In genomic region chr6:103558894-103559225, GRCm38 (mm10) we compare ENCODE assay signal across 9 mouse cellular contexts. TPM values are rescaled to one million over a fixed set of nuclear protein-coding genes. Genes with fewer than 3 reads are reported as not detected.
A peak's percentile ranks its signal among the peaks of the same experiment; 100 is the strongest.
DNase-seq lines count a peak whose midpoint lies in the region; ATAC-seq and TF ChIP-seq lines count a peak whose summit lies in the region.
"Had no signal": no experiment of that assay in that cellular context is flagged by ENCODE, and none has a peak within 500 bp of the region (broad histone marks: within the 10 kb centered on the region; RNA-seq: fewer than 3 reads in every experiment).

No protein-coding gene starts in this region.

- intact Hi-C loops in left cerebral cortex, postnatal 36 days (cut with DNase I): no loop called here

- peak; percentile 62 for DNase-seq in embryonic facial prominence, embryonic 14.5 days (ENCODE audit: low spot score)
- DNase-seq in embryonic facial prominence, embryonic 10.5 days (ENCODE audit: low spot score): no peak
- DNase-seq in adrenal gland, adult 8-10 months: peak; percentile 35
- peak; percentile 88 for DNase-seq in forebrain, postnatal 0 days
- DNase-seq in left cerebral cortex, postnatal 36 days (ENCODE audit: low spot score in 2 of 2): peak; percentile 30
- DNase-seq in stomach, postnatal 0 days (ENCODE audit: low spot score): no peak
- DNase-seq in spleen, postnatal 10 days (ENCODE audit: low spot score in 2 of 2): no peak
- DNase-seq in liver, embryonic 11.5 days (ENCODE audit: low spot score): no peak

- TF ChIP-seq EP300 in stomach, postnatal 0 days (optimal IDR thresholded peaks at IDR 0.05): no peak

- H3K4me3 ChIP-seq in embryonic facial prominence, embryonic 14.5 days (ENCODE audit: low read depth, low read length): no peak overlapping the region
- H3K4me3 ChIP-seq in embryonic facial prominence, embryonic 10.5 days: no peak overlapping the region
- no peak overlapping the region for H3K4me3 ChIP-seq in forebrain, postnatal 0 days (ENCODE audit: low read depth, low read length)
- no peak overlapping the region for H3K4me3 ChIP-seq in stomach, postnatal 0 days (ENCODE audit: low read depth, low read length)
- no peak overlapping the region for H3K4me3 ChIP-seq in liver, embryonic 11.5 days (ENCODE audit: low read depth, low read length)
- H3K4me3 ChIP-seq: limb, embryonic 13.5 days had no signal

- H3K9me3 ChIP-seq in embryonic facial prominence, embryonic 14.5 days (ENCODE audit: control insufficient read depth, low read length): no peaks in the 10 kb centered on the region
- H3K9me3 ChIP-seq in embryonic facial prominence, embryonic 10.5 days: no peaks in the 10 kb centered on the region
- no peaks in the 10 kb centered on the region for H3K9me3 ChIP-seq in forebrain, postnatal 0 days (ENCODE audit: low read length)
- no peaks in the 10 kb centered on the region for H3K9me3 ChIP-seq in stomach, postnatal 0 days (ENCODE audit: control insufficient read depth, low read length)
- H3K9me3 ChIP-seq in liver, embryonic 11.5 days (ENCODE audit: control insufficient read depth, low read length): no peaks in the 10 kb centered on the region
- H3K9me3 ChIP-seq: limb, embryonic 13.5 days had no signal

- H3K27ac ChIP-seq in embryonic facial prominence, embryonic 14.5 days (replicated peaks; ENCODE audit: low read depth, low read length): no peak overlapping the region
- no peak overlapping the region for H3K27ac ChIP-seq in embryonic facial prominence, embryonic 10.5 days (replicated peaks)
- H3K27ac ChIP-seq in forebrain, postnatal 0 days (ENCODE audit: low read depth, low read length): peak overlapping the region; percentile 74
- no peak overlapping the region for H3K27ac ChIP-seq in stomach, postnatal 0 days (replicated peaks)
- no peak overlapping the region for H3K27ac ChIP-seq in liver, embryonic 11.5 days (ENCODE audit: low read depth, low read length)
- H3K27ac ChIP-seq: limb, embryonic 13.5 days had no signal

- 46% methylated on average over 3 of the region's 3 CpGs for WGBS in embryonic facial prominence, embryonic 14.5 days
- WGBS in embryonic facial prominence, embryonic 10.5 days: 86% methylated on average over 3 of the region's 3 CpGs
- 11% methylated on average over 3 of the region's 3 CpGs for WGBS in forebrain, postnatal 0 days
- WGBS in stomach, postnatal 0 days: 28% methylated on average over 3 of the region's 3 CpGs
- 77% methylated on average over 3 of the region's 3 CpGs for WGBS in liver, embryonic 11.5 days

- TF ChIP-seq CTCF in forebrain, postnatal 0 days (IDR thresholded peaks at IDR 0.05; ENCODE audit: low read depth): no peak
- no peak for TF ChIP-seq CTCF in stomach, postnatal 0 days (IDR thresholded peaks at IDR 0.05; ENCODE audit: low read depth)

- H3K36me3 ChIP-seq in embryonic facial prominence, embryonic 14.5 days (ENCODE audit: control insufficient read depth, insufficient read depth, low read length): no peaks in the 10 kb centered on the region
- no peaks in the 10 kb centered on the region for H3K36me3 ChIP-seq in embryonic facial prominence, embryonic 10.5 days (replicated peaks)
- no peaks in the 10 kb centered on the region for H3K36me3 ChIP-seq in forebrain, postnatal 0 days (ENCODE audit: insufficient read depth)
- H3K36me3 ChIP-seq in stomach, postnatal 0 days (ENCODE audit: control insufficient read depth, insufficient read depth, low read length): no peaks in the 10 kb centered on the region
- no peaks in the 10 kb centered on the region for H3K36me3 ChIP-seq in liver, embryonic 11.5 days (ENCODE audit: control insufficient read depth, insufficient read depth, low read length)
- H3K36me3 ChIP-seq: limb, embryonic 13.5 days had no signal

- no peaks in the 10 kb centered on the region; the same call in 1 of the 2 replicates for H3K4me1 ChIP-seq in embryonic facial prominence, embryonic 14.5 days (ENCODE audit: control insufficient read depth, insufficient read depth, low read length)
- no peaks in the 10 kb centered on the region for H3K4me1 ChIP-seq in embryonic facial prominence, embryonic 10.5 days
- H3K4me1 ChIP-seq in forebrain, postnatal 0 days (ENCODE audit: insufficient read depth): peaks cover 12% of the 10 kb centered on the region; the same call in 1 of the 2 replicates
- no peaks in the 10 kb centered on the region for H3K4me1 ChIP-seq in stomach, postnatal 0 days (replicated peaks; ENCODE audit: control insufficient read depth, insufficient read depth)
- H3K4me1 ChIP-seq in liver, embryonic 11.5 days (replicated peaks; ENCODE audit: control insufficient read depth, insufficient read depth, low read length): no peaks in the 10 kb centered on the region

- H3K4me2 ChIP-seq in embryonic facial prominence, embryonic 14.5 days (ENCODE audit: low read depth, low read length): no peak overlapping the region
- peak overlapping the region; percentile 13; the same call in 1 of the 2 replicates for H3K4me2 ChIP-seq in forebrain, postnatal 0 days (ENCODE audit: low read depth)
- no peak overlapping the region for H3K4me2 ChIP-seq in stomach, postnatal 0 days (replicated peaks; ENCODE audit: low read depth)
- H3K4me2 ChIP-seq in liver, embryonic 11.5 days: no peak overlapping the region
- H3K4me2 ChIP-seq: limb, embryonic 13.5 days had no signal

- ATAC-seq in embryonic facial prominence, embryonic 14.5 days (ENCODE audit: low read depth): no peak
- peak; percentile 84 for ATAC-seq in forebrain, postnatal 0 days
- ATAC-seq in stomach, postnatal 0 days (ENCODE audit: low FRiP score, low TSS enrichment): no peak
- no peak for ATAC-seq in liver, embryonic 11.5 days (replicated peaks; ENCODE audit: low FRiP score)

- H3K27me3 ChIP-seq in embryonic facial prominence, embryonic 14.5 days (replicated peaks; ENCODE audit: control insufficient read depth, insufficient read depth, low read length): no peaks in the 10 kb centered on the region
- H3K27me3 ChIP-seq in embryonic facial prominence, embryonic 10.5 days (replicated peaks; ENCODE audit: low read depth, poor library complexity, severe bottlenecking): no peaks in the 10 kb centered on the region
- no peaks in the 10 kb centered on the region for H3K27me3 ChIP-seq in forebrain, postnatal 0 days (ENCODE audit: insufficient read depth, low read length)
- no peaks in the 10 kb centered on the region for H3K27me3 ChIP-seq in stomach, postnatal 0 days (ENCODE audit: control insufficient read depth, insufficient read depth, low read length)
- no peaks in the 10 kb centered on the region for H3K27me3 ChIP-seq in liver, embryonic 11.5 days (replicated peaks; ENCODE audit: control insufficient read depth, insufficient read depth, low read length)
- H3K27me3 ChIP-seq: limb, embryonic 13.5 days had no signal

- no peak overlapping the region for H3K9ac ChIP-seq in embryonic facial prominence, embryonic 14.5 days (ENCODE audit: low read depth, low read length)
- peak overlapping the region; percentile 2; the same call in 1 of the 2 replicates for H3K9ac ChIP-seq in forebrain, postnatal 0 days
- no peak overlapping the region for H3K9ac ChIP-seq in stomach, postnatal 0 days (ENCODE audit: low read length)
- no peak overlapping the region for H3K9ac ChIP-seq in liver, embryonic 11.5 days (ENCODE audit: low read depth, low read length)
- H3K9ac ChIP-seq: limb, embryonic 13.5 days had no signal

RNA-seq across cellular contexts. Expression of gene Chl1, which starts 48.5 kb away (rescaled TPM):
- 4.7 and 5.5 TPM in 2 replicates for polyA plus RNA-seq in embryonic facial prominence, embryonic 14.5 days (2014; fragmentation: Nextera tagmentation; extraction: Ambion mirVana)
- 1.2 and 1.3 TPM in 2 replicates for polyA plus RNA-seq in embryonic facial prominence, embryonic 10.5 days (2016; fragmentation: Nextera tagmentation; extraction: Ambion mirVana)
- 1 to 10 TPM; 1.3 to 3.4 (median 2.4) TPM for total RNA-seq in adrenal gland, adult 8-10 months (2022)
- 317 and 347 TPM in 2 replicates for total RNA-seq in forebrain, postnatal 0 days (2014; rRNA removed)
- 131 and 173 TPM in 2 replicates for polyA plus RNA-seq in forebrain, postnatal 0 days (2015; fragmentation: Nextera tagmentation; extraction: Ambion mirVana)
- 100 to 1,000 TPM; 114 to 125 TPM for total RNA-seq in left cerebral cortex, postnatal 36 days (2021)
- 15.3 and 16.3 TPM in 2 replicates for polyA plus RNA-seq in stomach, postnatal 0 days (2015; fragmentation: Nextera tagmentation; extraction: Ambion mirVana)
- polyA plus RNA-seq in liver, embryonic 11.5 days (2014; fragmentation: Nextera tagmentation; extraction: Ambion mirVana): 0.12 and 0.32 TPM in 2 replicates

Comparison
In these comparisons a context has a peak if more than half of its experiments do, and no peak if none do; other contexts are left out.
1. DNase-seq: peak in embryonic facial prominence, embryonic 14.5 days (single experiment), adrenal gland, adult 8-10 months (single experiment), forebrain, postnatal 0 days (single experiment) and left cerebral cortex, postnatal 36 days (2 of 2); none in embryonic facial prominence, embryonic 10.5 days (single experiment), stomach, postnatal 0 days (single experiment), spleen, postnatal 10 days (0 of 2) and liver, embryonic 11.5 days (single experiment).